Mouse (Mus musculus): ENCODE data around the gene Vmn2r96. TPM values are rescaled to one million over a fixed set of nuclear protein-coding genes. Genes with fewer than 3 reads are reported as not detected.
"Not testable (repeated sequence)": the region's sequence is repeated elsewhere in the genome, so short reads cannot be mapped to it uniquely, and the experiment has no call there.

Vmn2r96 gene
- polyA plus RNA-seq (2015; fragmentation: Nextera tagmentation; extraction: Ambion mirVana) = not detected in 2 replicates

GRCm38 (mm10) chr17:18572851-18573250 is at the start of gene Vmn2r96:
Gene Vmn2r96 (plus strand): TSS chr17:18573151.
- H3K27ac ChIP-seq (ENCODE audit: low read length); H3K4me3 ChIP-seq (ENCODE audit: low read length); ATAC-seq (replicated peaks; ENCODE audit: extremely low read depth, insufficient read depth, low FRiP score); H3K9me3 ChIP-seq (replicated peaks; ENCODE audit: control insufficient read depth, low read length); H3K4me2 ChIP-seq (ENCODE audit: low read depth, low read length); H3K36me3 ChIP-seq (ENCODE audit: control insufficient read depth, insufficient read depth); H3K9ac ChIP-seq (ENCODE audit: low read length); H3K27me3 ChIP-seq (ENCODE audit: control insufficient read depth, insufficient read depth, low read length); H3K4me1 ChIP-seq (ENCODE audit: control insufficient read depth, insufficient read depth, low read length): not testable (repeated sequence)
- WGBS = 67% methylated on average over 1 of the region's 1 CpGs

GRCm38 (mm10) chr17:18523371-18523770 is 49.6 kb upstream of the Vmn2r96 start:
- no peaks in the 10 kb centered on the region for H3K4me1 ChIP-seq (ENCODE audit: control insufficient read depth, insufficient read depth, low read length)
- ATAC-seq (replicated peaks; ENCODE audit: extremely low read depth, insufficient read depth, low FRiP score) = no peak

DNA sequence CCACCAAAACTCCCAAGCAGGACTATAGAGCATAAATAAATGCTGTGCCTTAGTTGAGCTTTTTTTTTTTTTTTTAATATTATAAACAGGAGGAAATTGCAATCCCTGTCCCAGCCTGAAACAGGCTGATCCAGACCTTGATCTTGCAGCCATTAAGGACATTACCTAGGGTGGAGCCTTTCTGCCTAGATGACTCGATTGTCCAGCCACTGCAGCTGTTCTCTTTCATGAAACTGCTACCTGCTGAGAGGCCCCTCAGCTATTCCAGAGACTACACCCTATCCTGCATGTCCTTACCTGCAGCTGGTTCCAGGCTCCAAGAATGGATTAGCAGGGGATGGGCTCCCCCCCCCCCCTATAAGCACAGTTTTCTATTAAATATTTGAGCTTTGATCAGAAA is 49.0 kb upstream of the Vmn2r96 start:
- H3K4me2 ChIP-seq (ENCODE audit: low read depth, low read length) = no peak overlapping the region
- H3K4me1 ChIP-seq (ENCODE audit: control insufficient read depth, insufficient read depth, low read length) = no peaks in the 10 kb centered on the region
- no peaks in the 10 kb centered on the region for H3K27me3 ChIP-seq (ENCODE audit: control insufficient read depth, insufficient read depth, low read length)
- no peak overlapping the region for H3K27ac ChIP-seq (ENCODE audit: low read length)
- H3K36me3 ChIP-seq (ENCODE audit: control insufficient read depth, insufficient read depth) = no peaks in the 10 kb centered on the region
- H3K4me3 ChIP-seq (ENCODE audit: low read length) = no peak overlapping the region
- WGBS = 69% methylated on average over 1 of the region's 1 CpGs
- no peak overlapping the region for H3K9ac ChIP-seq (ENCODE audit: low read length)
- H3K9me3 ChIP-seq (replicated peaks; ENCODE audit: control insufficient read depth, low read length) = peaks cover 14% of the 10 kb centered on the region
- ATAC-seq (replicated peaks; ENCODE audit: extremely low read depth, insufficient read depth, low FRiP score) = no peak

More at GRCm38 (mm10) chr17:18523371-18523770, 49.6 kb upstream of the Vmn2r96 start:
- Histone ChIP-seq H3K36me3 (ENCODE audit: control insufficient read depth, insufficient read depth) (no peaks in the 10 kb centered on the region), H3K9me3 (replicated peaks; ENCODE audit: control insufficient read depth, low read length) (peaks cover 19% of the 10 kb centered on the region), H3K9ac (ENCODE audit: low read length) (no peak overlapping the region), H3K4me3 (ENCODE audit: low read length) (no peak overlapping the region), H3K27ac (ENCODE audit: low read length) (no peak overlapping the region), H3K27me3 (ENCODE audit: control insufficient read depth, insufficient read depth, low read length) (no peaks in the 10 kb centered on the region), H3K4me2 (ENCODE audit: low read depth, low read length) (no peak overlapping the region)

GRCm38 (mm10) chr17:18558212-18559158 is 14.5 kb upstream of the Vmn2r96 start:
- WGBS = 85% methylated on average over 31 of the region's 31 CpGs
- not testable (repeated sequence) for H3K27me3 ChIP-seq (ENCODE audit: control insufficient read depth, insufficient read depth, low read length); H3K4me3 ChIP-seq (ENCODE audit: low read length); H3K4me2 ChIP-seq (ENCODE audit: low read depth, low read length); ATAC-seq (replicated peaks; ENCODE audit: extremely low read depth, insufficient read depth, low FRiP score); H3K27ac ChIP-seq (ENCODE audit: low read length); H3K4me1 ChIP-seq (ENCODE audit: control insufficient read depth, insufficient read depth, low read length); H3K9ac ChIP-seq (ENCODE audit: low read length); H3K36me3 ChIP-seq (ENCODE audit: control insufficient read depth, insufficient read depth)
- H3K9me3 ChIP-seq (replicated peaks; ENCODE audit: control insufficient read depth, low read length) = peaks cover 36% of the 10 kb centered on the region

DNA sequence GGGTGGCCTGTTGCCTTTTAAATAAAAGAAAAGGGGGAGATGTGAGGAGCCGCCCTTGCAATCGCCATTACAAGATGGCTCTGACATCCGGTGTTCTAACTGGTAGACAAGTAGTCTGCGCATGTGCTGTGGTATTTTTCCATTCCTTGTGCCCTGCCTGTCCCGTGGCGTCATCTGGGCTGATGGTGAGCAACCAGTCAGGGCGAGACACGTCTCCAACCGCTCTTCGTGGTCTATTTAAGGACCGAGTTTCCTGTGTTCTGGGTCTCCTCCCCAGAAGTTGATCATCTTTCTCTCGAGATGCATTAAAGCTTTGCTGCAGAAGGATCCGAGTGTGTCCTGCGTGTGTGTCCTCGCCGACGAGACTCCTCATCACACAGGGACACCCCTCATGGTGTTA is 6.8 kb upstream of the Vmn2r96 start:
- WGBS = 82% methylated on average over 17 of the region's 17 CpGs
- H3K36me3 ChIP-seq (ENCODE audit: control insufficient read depth, insufficient read depth); H3K9ac ChIP-seq (ENCODE audit: low read length); H3K27me3 ChIP-seq (ENCODE audit: control insufficient read depth, insufficient read depth, low read length); H3K4me2 ChIP-seq (ENCODE audit: low read depth, low read length); H3K4me1 ChIP-seq (ENCODE audit: control insufficient read depth, insufficient read depth, low read length); H3K27ac ChIP-seq (ENCODE audit: low read length); ATAC-seq (replicated peaks; ENCODE audit: extremely low read depth, insufficient read depth, low FRiP score); H3K4me3 ChIP-seq (ENCODE audit: low read length): not testable (repeated sequence)
- peaks cover 19% of the 10 kb centered on the region for H3K9me3 ChIP-seq (replicated peaks; ENCODE audit: control insufficient read depth, low read length)

DNA sequence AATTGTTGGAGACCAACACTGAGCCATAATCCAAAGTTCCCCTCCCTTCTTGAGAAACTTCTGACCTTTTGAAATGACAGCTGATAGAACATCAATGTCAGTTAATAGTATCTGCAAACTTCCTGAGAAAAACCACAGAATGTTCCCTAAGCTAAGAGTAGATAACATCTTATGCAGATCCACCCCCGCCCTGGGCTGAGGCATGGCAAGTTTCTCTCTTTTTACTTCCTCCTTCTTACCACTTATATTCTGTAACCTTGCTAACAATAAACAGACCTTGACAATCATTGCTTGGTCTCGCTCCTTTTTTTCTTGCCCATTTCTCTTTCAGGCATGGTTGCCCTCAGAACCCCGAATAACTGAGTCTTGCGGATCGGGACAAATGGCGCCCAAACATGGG is 42.2 kb downstream of the Vmn2r96 start:
- not testable (repeated sequence) for H3K27ac ChIP-seq (ENCODE audit: low read length); H3K36me3 ChIP-seq (ENCODE audit: control insufficient read depth, insufficient read depth); H3K4me3 ChIP-seq (ENCODE audit: low read length); H3K9ac ChIP-seq (ENCODE audit: low read length); H3K4me1 ChIP-seq (ENCODE audit: control insufficient read depth, insufficient read depth, low read length); H3K27me3 ChIP-seq (ENCODE audit: control insufficient read depth, insufficient read depth, low read length); H3K4me2 ChIP-seq (ENCODE audit: low read depth, low read length); ATAC-seq (replicated peaks; ENCODE audit: extremely low read depth, insufficient read depth, low FRiP score)
- peaks cover 20% of the 10 kb centered on the region for H3K9me3 ChIP-seq (replicated peaks; ENCODE audit: control insufficient read depth, low read length)
- 84% methylated on average over 6 of the region's 6 CpGs for WGBS

GRCm38 (mm10) chr17:18626532-18626931 is 53.6 kb downstream of the Vmn2r96 start:
- ATAC-seq (replicated peaks; ENCODE audit: extremely low read depth, insufficient read depth, low FRiP score) = no peak
- no peaks in the 10 kb centered on the region for H3K36me3 ChIP-seq (ENCODE audit: control insufficient read depth, insufficient read depth)

More at GRCm38 (mm10) chr17:18626532-18626931, 53.6 kb downstream of the Vmn2r96 start:
- Histone ChIP-seq H3K4me2 (ENCODE audit: low read depth, low read length) (no peak overlapping the region), H3K27me3 (ENCODE audit: control insufficient read depth, insufficient read depth, low read length) (no peaks in the 10 kb centered on the region), H3K9me3 (replicated peaks; ENCODE audit: control insufficient read depth, low read length) (peaks cover 4% of the 10 kb centered on the region; the same call in 1 of the 2 replicates), H3K4me1 (ENCODE audit: control insufficient read depth, insufficient read depth, low read length) (no peaks in the 10 kb centered on the region), H3K27ac (ENCODE audit: low read length) (no peak overlapping the region), H3K4me3 (ENCODE audit: low read length) (no peak overlapping the region), H3K9ac (ENCODE audit: low read length) (no peak overlapping the region)

Other genes starting within 250 kb of the Vmn2r96 start
- not detected in 2 replicates for gene Vmn2r95, start 149.1 kb upstream of the Vmn2r96 start, polyA plus RNA-seq (2015; fragmentation: Nextera tagmentation; extraction: Ambion mirVana)